ENCODE assay signal across 8 mouse cellular contexts in genomic region chr19:36083262-36084225, GRCm38 (mm10). TPM values are rescaled to one million over a fixed set of nuclear protein-coding genes. Genes with fewer than 3 reads are reported as not detected.
A peak's percentile ranks its signal among the peaks of the same experiment; 100 is the strongest.
DNase-seq lines count a peak whose midpoint lies in the region; ATAC-seq and TF ChIP-seq lines count a peak whose summit lies in the region.

Gene Rpp30 (plus strand): TSS chr19:36083716.

- 2% methylated on average over 34 of the region's 34 CpGs for WGBS in cerebellum, adult 2 months
- WGBS in forebrain, postnatal 0 days, result 3% methylated on average over 34 of the region's 34 CpGs
- 2% methylated on average over 34 of the region's 34 CpGs for WGBS in lung, embryonic 15.5 days

- peak within 1 kb of the TSS; percentile 62 for H3K27ac ChIP-seq in MEL (ENCODE audit: control insufficient read depth, low read depth, low read length)
- H3K27ac ChIP-seq in cerebellum, adult 2 months (ENCODE audit: insufficient read depth, low read length), result no peak within 1 kb of the TSS; the same call in 1 of the 2 replicates
- peak within 1 kb of the TSS; percentile 66 for H3K27ac ChIP-seq in forebrain, postnatal 0 days (ENCODE audit: low read depth, low read length)
- H3K27ac ChIP-seq in lung, embryonic 15.5 days, result peak within 1 kb of the TSS; percentile 24

- H3K36me3 ChIP-seq in MEL (ENCODE audit: control insufficient read depth in 1 of 2, insufficient read depth in 2 of 2, low read length in 2 of 2), result peaks cover under 1 to 6% of the 10 kb centered on the region in 2 experiments; a peak in 3 of 4 replicates
- H3K36me3 ChIP-seq in forebrain, postnatal 0 days (ENCODE audit: insufficient read depth), result peaks cover 8% of the 10 kb centered on the region
- H3K36me3 ChIP-seq in lung, embryonic 15.5 days, result peaks cover 7% of the 10 kb centered on the region; the same call in 1 of the 2 replicates

- TF ChIP-seq CTCF in MEL (IDR thresholded peaks at IDR 0.05 in 2 of 3, conservative IDR thresholded peaks at IDR 0.05 in 1 of 3; ENCODE audit: control insufficient read depth in 1 of 3, insufficient read depth in 1 of 3, low read depth in 2 of 3, low read length in 3 of 3, poor library complexity in 1 of 3, severe bottlenecking in 1 of 3), result no peak
- no peak for TF ChIP-seq CTCF in cerebellum, adult 2 months (IDR thresholded peaks at IDR 0.05; ENCODE audit: borderline replicate concordance, insufficient read depth, low read depth, low read length)
- peak; percentile 34 for TF ChIP-seq CTCF in forebrain, postnatal 0 days (IDR thresholded peaks at IDR 0.05; ENCODE audit: low read depth)

- no peak for TF ChIP-seq EP300 in MEL (IDR thresholded peaks at IDR 0.05; ENCODE audit: low read depth in 1 of 2, low read length in 2 of 2)

- TF ChIP-seq POLR2A in MEL (IDR thresholded peaks at IDR 0.05; ENCODE audit: control insufficient read depth in 1 of 2, insufficient read depth in 1 of 2, low read depth in 1 of 2, low read length in 2 of 2, poor library complexity in 1 of 2), result peak; percentile 60 to 79
- peak; percentile 52; the same call in 1 of the 2 replicates for TF ChIP-seq POLR2A in cerebellum, adult 2 months (IDR thresholded peaks at IDR 0.05; ENCODE audit: borderline replicate concordance, insufficient read depth, low read length)

- no peaks in the 10 kb centered on the region for H3K27me3 ChIP-seq in MEL (ENCODE audit: control insufficient read depth in 1 of 2, insufficient read depth in 2 of 2, low read length in 2 of 2)
- H3K27me3 ChIP-seq in cerebellum, adult 2 months (ENCODE audit: control insufficient read depth, insufficient read depth, low read length), result no peaks in the 10 kb centered on the region
- no peaks in the 10 kb centered on the region for H3K27me3 ChIP-seq in forebrain, postnatal 0 days (ENCODE audit: insufficient read depth, low read length)
- no peaks in the 10 kb centered on the region for H3K27me3 ChIP-seq in lung, embryonic 15.5 days

- DNase-seq in MEL (ENCODE audit: low read depth, low spot score), result peak; percentile 93
- DNase-seq in cerebellum, adult 2 months, result peak; percentile 84 to 89
- peak; percentile 94 for DNase-seq in forebrain, postnatal 0 days
- DNase-seq in heart, postnatal 4 days, result peak; percentile 86
- DNase-seq in layer of hippocampus, adult 8-10 months (ENCODE audit: low spot score in 2 of 2), result peak; percentile 80 to 85
- peak; percentile 78 for DNase-seq in ovary, adult 18-20 months (ENCODE audit: low spot score)
- DNase-seq in thymus, postnatal 0 days (ENCODE audit: low spot score), result peak; percentile 91

- peaks cover 0 to 2% of the 10 kb centered on the region in 2 experiments; a peak in 1 of 4 replicates for H3K4me1 ChIP-seq in MEL (ENCODE audit: control insufficient read depth in 1 of 2, insufficient read depth in 2 of 2, low read length in 2 of 2)
- H3K4me1 ChIP-seq in cerebellum, adult 2 months (ENCODE audit: control insufficient read depth, insufficient read depth, low read length), result no peaks in the 10 kb centered on the region
- H3K4me1 ChIP-seq in forebrain, postnatal 0 days (ENCODE audit: insufficient read depth), result peaks cover 4% of the 10 kb centered on the region; the same call in 1 of the 2 replicates
- H3K4me1 ChIP-seq in lung, embryonic 15.5 days, result peaks cover 8% of the 10 kb centered on the region

- no peaks in the 10 kb centered on the region for H3K9me3 ChIP-seq in MEL (replicated peaks; ENCODE audit: insufficient read depth, low read length)
- H3K9me3 ChIP-seq in forebrain, postnatal 0 days (ENCODE audit: low read length), result no peaks in the 10 kb centered on the region
- no peaks in the 10 kb centered on the region for H3K9me3 ChIP-seq in lung, embryonic 15.5 days

- peak within 1 kb of the TSS; percentile 85 for H3K9ac ChIP-seq in MEL (ENCODE audit: control insufficient read depth, low read depth, low read length, poor library complexity, severe bottlenecking)
- H3K9ac ChIP-seq in forebrain, postnatal 0 days, result peak within 1 kb of the TSS; percentile 65
- H3K9ac ChIP-seq in lung, embryonic 15.5 days, result peak within 1 kb of the TSS; percentile 65

- H3K4me3 ChIP-seq in MEL (ENCODE audit: control insufficient read depth in 1 of 2, insufficient read depth in 1 of 2, low read depth in 2 of 2, low read length in 2 of 2), result peak within 1 kb of the TSS; percentile 83 to 93
- H3K4me3 ChIP-seq in cerebellum, adult 2 months (replicated peaks; ENCODE audit: insufficient read depth, low read depth, low read length), result peak within 1 kb of the TSS; percentile 98
- H3K4me3 ChIP-seq in forebrain, postnatal 0 days (ENCODE audit: low read depth, low read length), result peak within 1 kb of the TSS; percentile 58
- peak within 1 kb of the TSS; percentile 78 for H3K4me3 ChIP-seq in lung, embryonic 15.5 days

- peak within 1 kb of the TSS; percentile 76 for H3K4me2 ChIP-seq in forebrain, postnatal 0 days (ENCODE audit: low read depth)
- H3K4me2 ChIP-seq in lung, embryonic 15.5 days, result peak within 1 kb of the TSS; percentile 83

- ATAC-seq in forebrain, postnatal 0 days, result peak; percentile 97
- ATAC-seq in lung, embryonic 15.5 days (ENCODE audit: borderline replicate concordance, extremely low read depth, low FRiP score, low TSS enrichment), result peak; percentile 95

- TF ChIP-seq RAD21 in MEL (IDR thresholded peaks at IDR 0.05; ENCODE audit: low read depth, low read length), result no peak

- peaks cover 14% of the 10 kb centered on the region for H3K79me2 ChIP-seq in MEL (ENCODE audit: control insufficient read depth, insufficient read depth, low read length, poor library complexity)

TF ChIP-seq in MEL, 35 proteins besides CTCF, POLR2A, EP300 and RAD21:
- TF ChIP-seq SMC3 (IDR thresholded peaks at IDR 0.05; ENCODE audit: low read depth, low read length) (no peak), NELFE (IDR thresholded peaks at IDR 0.05; ENCODE audit: low read depth, low read length) (peak; percentile 57; the same call in 1 of the 2 replicates), MXI1 (IDR thresholded peaks at IDR 0.05; ENCODE audit: low read depth, low read length) (peak; percentile 77), TBP (IDR thresholded peaks at IDR 0.05; ENCODE audit: low read depth, low read length) (peak; percentile 84), MAFK (IDR thresholded peaks at IDR 0.05; ENCODE audit: borderline replicate concordance, low read depth, low read length) (no peak), E2F4 (IDR thresholded peaks at IDR 0.05; ENCODE audit: borderline replicate concordance, low read depth, low read length) (no peak), USF1 (IDR thresholded peaks at IDR 0.05; ENCODE audit: low read depth, low read length) (no peak), CHD2 (IDR thresholded peaks at IDR 0.05; ENCODE audit: low read length) (no peak), ELF1 (IDR thresholded peaks at IDR 0.05; ENCODE audit: low read depth, low read length) (peak; percentile 34; the same call in 1 of the 2 replicates), MYC (IDR thresholded peaks at IDR 0.05; ENCODE audit: low read depth, low read length) (peak; percentile 20; the same call in 1 of the 2 replicates), SIN3A (IDR thresholded peaks at IDR 0.05; ENCODE audit: low read length) (peak; percentile 62), TCF12 (IDR thresholded peaks at IDR 0.05; ENCODE audit: low read depth, low read length) (peak; percentile 57; the same call in 1 of the 2 replicates), CHD1 (IDR thresholded peaks at IDR 0.05; ENCODE audit: low read depth, low read length) (no peak), KAT2A (conservative IDR thresholded peaks at IDR 0.05; ENCODE audit: low read depth, low read length) (peak; percentile 98), UBTF (IDR thresholded peaks at IDR 0.05; ENCODE audit: borderline replicate concordance, insufficient read depth, low read depth, low read length) (no peak), HCFC1 (IDR thresholded peaks at IDR 0.05; ENCODE audit: low read depth, low read length) (peak; percentile 98), ZNF384 (IDR thresholded peaks at IDR 0.05; ENCODE audit: low read depth, low read length) (no peak), GABPA (IDR thresholded peaks at IDR 0.05; ENCODE audit: low read depth, low read length) (no peak), NRF1 (IDR thresholded peaks at IDR 0.05; ENCODE audit: insufficient read depth, low read depth, low read length, poor library complexity, severe bottlenecking) (peak; percentile 87), MYB (IDR thresholded peaks at IDR 0.05; ENCODE audit: low read depth, low read length) (no peak)

RNA-seq across cellular contexts. Expression of gene Rpp30, which starts in this region (rescaled TPM):
- total RNA-seq in MEL (2012; rRNA removed), result 52.0 and 55.4 TPM in 2 replicates
- 10 to 100 TPM in 1 of 2 experiments, not detected in 1; 81.3 TPM for polyA plus RNA-seq in MEL (2012; ENCODE audit: insufficient read depth in 1 of 2, insufficient read length in 2 of 2, low read depth in 1 of 2, low replicate concordance in 2 of 2, missing spikeins in 1 of 2)
- 28.7 and 32.7 TPM in 2 replicates for polyA plus RNA-seq in cerebellum, adult 2 months (2012; rRNA removed)
- total RNA-seq in forebrain, postnatal 0 days (2014; rRNA removed), result 30.5 and 32.1 TPM in 2 replicates
- 81.5 and 85.7 TPM in 2 replicates for polyA plus RNA-seq in forebrain, postnatal 0 days (2015; fragmentation: Nextera tagmentation; extraction: Ambion mirVana)
- 10 to 100 TPM; 17.5 to 21.3 TPM for total RNA-seq in heart, postnatal 4 days (2021)
- 10 to 100 TPM; 18.8 to 22.4 (median 20.0) TPM for total RNA-seq in layer of hippocampus, adult 8-10 months (2022)
- 85.3 and 89.3 TPM in 2 replicates for polyA plus RNA-seq in lung, embryonic 15.5 days (2015; fragmentation: Nextera tagmentation; extraction: Ambion mirVana)
- polyA plus RNA-seq in thymus, postnatal 0 days (2015; fragmentation: Nextera tagmentation; extraction: Ambion mirVana), result 92.1 and 92.3 TPM in 2 replicates
